Mouse (Mus musculus) mature B cell (primary cell): ENCODE results near the gene Gss.

Experiments
- in situ Hi-C: fragments of 300-500 bp; cut with MboI; formaldehyde crosslinking; loops from 2 replicates; pipeline ENCODE4 v1.14.3; 2019

The Gss gene

GRCm38 (mm10) chr2:155517455-155518423 lies 74.9 kb downstream of the Gss start, which contains the start of the genes Acss2 and Ggt7:
Gene Acss2, plus strand, starts transcription at chr2:155517948.
Gene Ggt7, minus strand, starts transcription at chr2:155518237.
- in situ Hi-C loops: loop anchor here (10.0 to 25.0 kb wide), 3 partner anchors 57 to 245 kb away; partner anchors contain the start of genes Myh7b and Procr

GRCm38 (mm10) chr2:155515941-155516340 lies 76.7 kb downstream of the Gss start:
- in situ Hi-C loops: loop anchor here (10.0 to 25.0 kb wide), 3 partner anchors 59 to 246 kb away; partner anchors contain the start of genes Myh7b and Procr

DNA sequence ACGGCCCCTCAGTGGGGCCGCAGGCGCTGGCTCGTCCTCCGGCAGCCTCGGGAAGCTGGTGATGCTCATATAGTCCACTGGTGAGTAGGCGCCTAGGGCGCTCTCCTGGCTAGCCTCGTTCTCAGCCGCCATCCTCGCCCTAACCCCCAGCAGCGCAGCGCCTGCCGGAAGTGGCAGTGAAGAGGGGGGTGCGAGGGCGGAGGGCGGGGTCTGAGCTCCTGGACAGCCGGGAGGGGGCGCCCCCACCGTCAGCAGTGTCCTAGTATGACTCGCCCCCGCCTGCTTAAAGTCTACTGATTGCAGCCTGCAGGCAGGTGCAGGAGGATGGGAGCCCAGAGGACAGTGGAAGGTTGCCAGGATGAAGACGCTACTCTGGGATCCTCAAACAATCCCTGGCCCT lies 77.9 kb downstream of the Gss start:
- in situ Hi-C loops: loop anchor here (10.0 to 25.0 kb wide), 3 partner anchors 60 to 248 kb away; partner anchors contain the start of genes Myh7b and Procr

DNA sequence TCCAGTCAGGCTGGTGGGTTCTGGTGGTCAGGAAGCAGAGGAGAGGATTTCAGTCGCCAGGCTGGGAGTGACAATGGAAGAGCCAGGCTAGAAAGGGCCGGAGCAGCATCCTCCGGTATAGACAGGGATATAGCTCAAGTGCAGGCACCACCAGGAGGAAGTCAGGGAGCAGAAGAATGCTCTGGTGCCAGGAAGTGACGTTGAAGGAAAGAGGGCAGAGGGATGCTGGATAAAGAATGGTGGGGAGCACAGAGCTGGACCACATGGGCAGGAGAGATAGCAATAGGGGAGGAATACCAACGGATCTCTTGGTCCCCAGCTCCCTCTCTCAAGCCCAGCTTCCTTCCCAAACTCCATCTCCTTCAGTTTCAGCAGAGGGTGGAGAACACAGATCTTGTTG lies 79.1 kb downstream of the Gss start:
- in situ Hi-C loops: loop anchor here (10.0 to 25.0 kb wide), 3 partner anchors 61 to 249 kb away; partner anchors contain the start of genes Myh7b and Procr
